Mouse (Mus musculus) heart, adult 11 months (tissue): ENCODE measurements around the gene Tulp4.

Source experiments
- DNase-seq: peaks from one replicate; pipeline ENCODE4 v3.0.0; 2022

Tulp4 gene

GRCm38 (mm10) chr17:6106361-6107014 is at the start of gene Tulp4:
TSS of gene Tulp4 (plus strand) at chr17:6106437.
- peak; percentile 99 for DNase-seq

- DNase-seq, result no peak
Observed at GRCm38 (mm10) chr17:6062793-6063192, 43.4 kb upstream of the Tulp4 start.

- no peak for DNase-seq
Observed at GRCm38 (mm10) chr17:6063532-6063931, 42.7 kb upstream of the Tulp4 start.

- DNase-seq, result no peak
Observed at GRCm38 (mm10) chr17:6066021-6066420, 40.2 kb upstream of the Tulp4 start.

- no peak for DNase-seq
Observed at GRCm38 (mm10) chr17:6067613-6068012, 38.6 kb upstream of the Tulp4 start.

GRCm38 (mm10) chr17:6069866-6070265 is 36.4 kb upstream of the Tulp4 start:
- no peak for DNase-seq

- no peak for DNase-seq
Observed at GRCm38 (mm10) chr17:6073405-6073804, 32.8 kb upstream of the Tulp4 start.

- peak; percentile 100 for DNase-seq
Observed at GRCm38 (mm10) chr17:6079287-6080122, 26.7 kb upstream of the Tulp4 start, which contains the start of the genes Serac1 and Gtf2h5. TSS of gene Serac1 (minus strand) at chr17:6079741. TSS of gene Gtf2h5 (plus strand) at chr17:6079786.

- no peak for DNase-seq
Observed at GRCm38 (mm10) chr17:6083323-6083890, 22.8 kb upstream of the Tulp4 start.

GRCm38 (mm10) chr17:6091604-6092003 is 14.6 kb upstream of the Tulp4 start:
- DNase-seq, result no peak

- no peak for DNase-seq
Observed at GRCm38 (mm10) chr17:6095579-6095978, 10.7 kb upstream of the Tulp4 start.

- peak; percentile 90 for DNase-seq
Observed at GRCm38 (mm10) chr17:6097884-6098283, 8.4 kb upstream of the Tulp4 start.

- DNase-seq, result no peak
Observed at GRCm38 (mm10) chr17:6102287-6102686, 4.0 kb upstream of the Tulp4 start.

GRCm38 (mm10) chr17:6103566-6103965 is 2.7 kb upstream of the Tulp4 start:
- DNase-seq, result no peak

GRCm38 (mm10) chr17:6107015-6107601 is 871 bp downstream of the Tulp4 start:
- DNase-seq, result peak; percentile 97

GRCm38 (mm10) chr17:6108175-6108574 is 1.9 kb downstream of the Tulp4 start:
- peak; percentile 92 for DNase-seq

GRCm38 (mm10) chr17:6110956-6111355 is 4.7 kb downstream of the Tulp4 start:
- DNase-seq, result no peak

GRCm38 (mm10) chr17:6113653-6114052 is 7.4 kb downstream of the Tulp4 start:
- peak; percentile 78 for DNase-seq

- DNase-seq, result peak; percentile 61
Observed at GRCm38 (mm10) chr17:6115085-6115484, 8.8 kb downstream of the Tulp4 start.

GRCm38 (mm10) chr17:6117148-6117725 is 11.0 kb downstream of the Tulp4 start:
- DNase-seq, result no peak

GRCm38 (mm10) chr17:6117917-6118316 is 11.7 kb downstream of the Tulp4 start:
- DNase-seq, result peak; percentile 73

GRCm38 (mm10) chr17:6118861-6119260 is 12.6 kb downstream of the Tulp4 start:
- peak; percentile 61 for DNase-seq

- peak; percentile 72 for DNase-seq
Observed at GRCm38 (mm10) chr17:6123776-6124175, 17.5 kb downstream of the Tulp4 start.
